Mouse (Mus musculus) liver, adult 2 months (tissue): ENCODE results near the gene Tspan31. TPM values are rescaled to one million over a fixed set of nuclear protein-coding genes. Genes with fewer than 3 reads are reported as not detected.

Experiments
- DNase-seq: peaks from one replicate; pipeline ENCODE4 v3.0.0-alpha.2; 2011; ENCODE audit warnings: low read depth, low spot score; ENCODE audit errors: extremely low read depth
- H3K27ac ChIP-seq: fragments of 200-500 bp; replicated peaks from 2 replicates; pipeline ENCODE4 v1.5.1; 2012; ENCODE audit warnings: low read depth, mild to moderate bottlenecking, control low read depth, inconsistent platforms, low read length; ENCODE audit not compliant: insufficient read depth
- H3K27me3 ChIP-seq: fragments of 200-500 bp; 2 replicates; pipeline ENCODE4 v1.6.1; 2012; ENCODE audit warnings: mild to moderate bottlenecking, moderate library complexity, low read length, inconsistent platforms; ENCODE audit not compliant: control insufficient read depth, insufficient read depth
- H3K36me3 ChIP-seq: fragments of 200-500 bp; 2 replicates; pipeline ENCODE4 v1.6.1; 2012; ENCODE audit warnings: low read length, inconsistent platforms; ENCODE audit not compliant: control insufficient read depth, insufficient read depth
- H3K4me1 ChIP-seq: fragments of 200-500 bp; 2 replicates; pipeline ENCODE4 v1.6.1; 2011; ENCODE audit warnings: low read length; ENCODE audit not compliant: control insufficient read depth, insufficient read depth
- H3K4me3 ChIP-seq: fragments of 200-500 bp; 2 replicates; pipeline ENCODE4 v1.5.1; 2011; ENCODE audit warnings: low read depth, mild to moderate bottlenecking, control low read depth, low read length, moderate library complexity; ENCODE audit not compliant: insufficient read depth
- H3K79me2 ChIP-seq: fragments of 200-500 bp; 2 replicates; pipeline ENCODE4 v1.6.1; 2012; ENCODE audit warnings: inconsistent platforms, mild to moderate bottlenecking, low read length, moderate library complexity; ENCODE audit not compliant: control insufficient read depth, insufficient read depth
- H3K9ac ChIP-seq: fragments of 200-500 bp; 2 replicates; pipeline ENCODE4 v1.6.1; 2012; ENCODE audit warnings: low read depth, mild to moderate bottlenecking, control low read depth, inconsistent platforms, low read length
- CTCF ChIP-seq: fragments of 200-500 bp; IDR thresholded peaks from 2 replicates; pipeline ENCODE4 v1.5.1; 2011; ENCODE audit warnings: low read depth, low read length, control low read depth
- POLR2A ChIP-seq: fragments of 200-500 bp; IDR thresholded peaks from 2 replicates; pipeline ENCODE4 v1.6.1; 2011; ENCODE audit warnings: low read length, control low read depth; ENCODE audit not compliant: insufficient read depth; ENCODE audit errors: extremely low read depth
- WGBS: fragments of 180-500 bp; shearing (Covaris S2); methylation state at CpG from one replicate; pipeline ENCODE4 v1.1.7; 2018; 5-methylcytosine and 5-hydroxymethylcytosine counted together
- polyA plus RNA-seq: library from polyadenylated mRNA; depleted of rRNA; stranded (reverse); fragments of >200 nt; gene quantifications from 2 replicates; pipeline ENCODE4 v1.2.3, GENCODE M21; 2012
- total RNA-seq: library from RNA; depleted of rRNA; stranded (reverse); fragments of >200 nt; gene quantifications from 2 replicates; pipeline ENCODE4 v1.2.3, GENCODE M21; 2014

Gene Tspan31
- total and polyA plus RNA-seq, 2 experiments, result 268 to 278 TPM

GRCm38 (mm10) chr10:127083292-127083914 is 13.3 kb upstream of the Tspan31 start:
- no peak overlapping the region for H3K4me3 ChIP-seq
- TF ChIP-seq POLR2A, result no peak
- TF ChIP-seq CTCF, result no peak
- no peak overlapping the region for H3K27ac ChIP-seq
- DNase-seq, result no peak
- H3K4me1 ChIP-seq, result peaks cover 27% of the 10 kb centered on the region
- no peaks in the 10 kb centered on the region for H3K27me3 ChIP-seq
- H3K79me2 ChIP-seq, result no peaks in the 10 kb centered on the region
- WGBS, result 71% methylated on average over 8 of the region's 8 CpGs
- no peaks in the 10 kb centered on the region for H3K36me3 ChIP-seq
- no peak overlapping the region for H3K9ac ChIP-seq

- TF ChIP-seq CTCF (no peak), POLR2A (no peak)
- Histone ChIP-seq H3K4me3 (no peak overlapping the region), H3K27me3 (no peaks in the 10 kb centered on the region), H3K9ac (peak overlapping the region; percentile 17; the same call in 1 of the 2 replicates), H3K36me3 (no peaks in the 10 kb centered on the region), H3K79me2 (no peaks in the 10 kb centered on the region; the same call in 1 of the 2 replicates), H3K4me1 (peaks cover 30% of the 10 kb centered on the region), H3K27ac (peak overlapping the region; percentile 53)
- DNase-seq, result peak; percentile 93
- WGBS, result 14% methylated on average over 8 of the region's 8 CpGs
These were observed 12.0 kb upstream of the Tspan31 start for GRCm38 (mm10) chr10:127081996-127082620.

GRCm38 (mm10) chr10:127080901-127081780 is 11.1 kb upstream of the Tspan31 start:
- no peak overlapping the region; the same call in 1 of the 2 replicates for H3K4me3 ChIP-seq
- H3K27ac ChIP-seq, result peak overlapping the region; percentile 53
- peaks cover 30% of the 10 kb centered on the region for H3K4me1 ChIP-seq
- TF ChIP-seq POLR2A (no peak), CTCF (no peak)
- H3K9ac ChIP-seq, result peak overlapping the region; percentile 16; the same call in 1 of the 2 replicates
- no peaks in the 10 kb centered on the region; the same call in 1 of the 2 replicates for H3K79me2 ChIP-seq
- 23% methylated on average over 48 of the region's 48 CpGs for WGBS
- DNase-seq, result no peak
- H3K36me3 ChIP-seq, result no peaks in the 10 kb centered on the region
- no peaks in the 10 kb centered on the region for H3K27me3 ChIP-seq

GRCm38 (mm10) chr10:127079665-127080391 is 9.8 kb upstream of the Tspan31 start:
- peak; percentile 68 for DNase-seq
- no peaks in the 10 kb centered on the region; the same call in 1 of the 2 replicates for H3K79me2 ChIP-seq
- H3K9ac ChIP-seq, result peak overlapping the region; percentile 91
- peaks cover 30% of the 10 kb centered on the region for H3K4me1 ChIP-seq
- H3K27ac ChIP-seq, result peak overlapping the region; percentile 89
- 5% methylated on average over 70 of the region's 70 CpGs for WGBS
- TF ChIP-seq CTCF (peak; percentile 59), POLR2A (0 out of 2 replicates have a peak, but pooled peaks have one; percentile 17)
- H3K27me3 ChIP-seq, result no peaks in the 10 kb centered on the region
- no peaks in the 10 kb centered on the region for H3K36me3 ChIP-seq
- H3K4me3 ChIP-seq, result peak overlapping the region; percentile 89
